12 mouse cellular contexts compared by ENCODE assay signal in genomic region chr10:80388731-80389130, GRCm38 (mm10). TPM values are rescaled to one million over a fixed set of nuclear protein-coding genes. Genes with fewer than 3 reads are reported as not detected.
A peak's percentile ranks its signal among the peaks of the same experiment; 100 is the strongest.
DNase-seq lines count a peak whose midpoint lies in the region; ATAC-seq and TF ChIP-seq lines count a peak whose summit lies in the region.
"Had no signal": no experiment of that assay in that cellular context is flagged by ENCODE, and none has a peak within 500 bp of the region (broad histone marks: within the 10 kb centered on the region; RNA-seq: fewer than 3 reads in every experiment).

No protein-coding gene starts in this region.

- ATAC-seq in forebrain, embryonic 13.5 days = no peak
- no peak for ATAC-seq in forebrain, embryonic 15.5 days (replicated peaks)
- no peak for ATAC-seq in kidney, embryonic 16.5 days (ENCODE audit: low FRiP score, low TSS enrichment)
- ATAC-seq in intestine, postnatal 0 days = no peak

- H3K9ac ChIP-seq in forebrain, embryonic 13.5 days = no peak overlapping the region
- no peak overlapping the region for H3K9ac ChIP-seq in forebrain, embryonic 15.5 days (replicated peaks)
- no peak overlapping the region; the same call in 1 of the 2 replicates for H3K9ac ChIP-seq in kidney, embryonic 16.5 days (replicated peaks; ENCODE audit: low read length)
- H3K9ac ChIP-seq in ES-E14 (ENCODE audit: insufficient read depth, low read depth, low read length, poor library complexity, severe bottlenecking) = peak overlapping the region; percentile 89; the same call in 1 of the 2 replicates
- no peak overlapping the region for H3K9ac ChIP-seq in intestine, postnatal 0 days (ENCODE audit: low read depth, low read length)

- H3K4me3 ChIP-seq in forebrain, embryonic 13.5 days = no peak overlapping the region; the same call in 1 of the 2 replicates
- no peak overlapping the region for H3K4me3 ChIP-seq in forebrain, embryonic 15.5 days
- peak overlapping the region; percentile 79; the same call in 1 of the 2 replicates for H3K4me3 ChIP-seq in kidney, embryonic 16.5 days (ENCODE audit: low read length)
- no peak overlapping the region for H3K4me3 ChIP-seq in ES-E14 (ENCODE audit: insufficient read depth in 1 of 2, low read depth in 1 of 2, low read length in 2 of 2, poor library complexity in 1 of 2, severe bottlenecking in 1 of 2)
- no peak overlapping the region for H3K4me3 ChIP-seq in intestine, postnatal 0 days (ENCODE audit: low read depth, low read length)

- 51% methylated on average over 2 of the region's 2 CpGs for WGBS in forebrain, embryonic 13.5 days
- WGBS in forebrain, embryonic 15.5 days = 32% methylated on average over 2 of the region's 2 CpGs
- 9% methylated on average over 2 of the region's 2 CpGs for WGBS in kidney, embryonic 16.5 days
- WGBS in intestine, postnatal 0 days = 29% methylated on average over 2 of the region's 2 CpGs

- H3K4me2 ChIP-seq in forebrain, embryonic 13.5 days = peak overlapping the region; percentile 89; the same call in 1 of the 2 replicates
- no peak overlapping the region for H3K4me2 ChIP-seq in forebrain, embryonic 15.5 days (replicated peaks)
- H3K4me2 ChIP-seq in kidney, embryonic 16.5 days (replicated peaks; ENCODE audit: low read depth, low read length) = peak overlapping the region; percentile 90; the same call in 1 of the 2 replicates
- peak overlapping the region; percentile 98; the same call in 1 of the 2 replicates for H3K4me2 ChIP-seq in intestine, postnatal 0 days (replicated peaks; ENCODE audit: low read depth)

- TF ChIP-seq CTCF in intestine, postnatal 0 days (IDR thresholded peaks at IDR 0.05; ENCODE audit: low read depth) = no peak

- H3K4me1 ChIP-seq in forebrain, embryonic 13.5 days = peaks cover 29% of the 10 kb centered on the region
- peaks cover 24% of the 10 kb centered on the region for H3K4me1 ChIP-seq in forebrain, embryonic 15.5 days
- peaks cover 27% of the 10 kb centered on the region for H3K4me1 ChIP-seq in kidney, embryonic 16.5 days (ENCODE audit: insufficient read depth, low read length)
- H3K4me1 ChIP-seq in ES-E14 (ENCODE audit: control insufficient read depth in 2 of 2, insufficient read depth in 2 of 2, low read length in 2 of 2, poor library complexity in 1 of 2) = peaks cover 5 to 29% of the 10 kb centered on the region in 2 experiments; a peak in 2 of 4 replicates
- 0 out of 2 replicates have a peak, but pooled peaks cover 4% of the 10 kb centered on the region for H3K4me1 ChIP-seq in intestine, postnatal 0 days (replicated peaks; ENCODE audit: control insufficient read depth, insufficient read depth, low read length)

- H3K27me3 ChIP-seq in forebrain, embryonic 13.5 days = no peaks in the 10 kb centered on the region
- no peaks in the 10 kb centered on the region for H3K27me3 ChIP-seq in forebrain, embryonic 15.5 days
- no peaks in the 10 kb centered on the region for H3K27me3 ChIP-seq in kidney, embryonic 16.5 days (ENCODE audit: insufficient read depth, low read length)
- H3K27me3 ChIP-seq in intestine, postnatal 0 days (replicated peaks; ENCODE audit: control insufficient read depth, insufficient read depth, low read length) = no peaks in the 10 kb centered on the region

- no peak overlapping the region for H3K27ac ChIP-seq in forebrain, embryonic 13.5 days
- no peak overlapping the region for H3K27ac ChIP-seq in forebrain, embryonic 15.5 days (replicated peaks)
- H3K27ac ChIP-seq in kidney, embryonic 16.5 days (ENCODE audit: low read length) = peak overlapping the region; percentile 83; the same call in 1 of the 2 replicates
- no peak overlapping the region for H3K27ac ChIP-seq in ES-E14 (ENCODE audit: insufficient read depth, low read depth, low read length, poor library complexity, severe bottlenecking)
- no peak overlapping the region for H3K27ac ChIP-seq in intestine, postnatal 0 days (ENCODE audit: low read depth, low read length)

- H3K36me3 ChIP-seq in forebrain, embryonic 13.5 days (ENCODE audit: poor library complexity, severe bottlenecking) = peaks cover 58% of the 10 kb centered on the region
- peaks cover 38% of the 10 kb centered on the region for H3K36me3 ChIP-seq in forebrain, embryonic 15.5 days
- peaks cover 39% of the 10 kb centered on the region for H3K36me3 ChIP-seq in kidney, embryonic 16.5 days (ENCODE audit: insufficient read depth, low read length)
- H3K36me3 ChIP-seq in ES-E14 (ENCODE audit: control insufficient read depth, insufficient read depth, low read length, poor library complexity, severe bottlenecking) = peaks cover 33% of the 10 kb centered on the region
- peaks cover 17% of the 10 kb centered on the region for H3K36me3 ChIP-seq in intestine, postnatal 0 days (ENCODE audit: control insufficient read depth, insufficient read depth)

- in situ Hi-C loops in ES-E14 (cut with MboI; ENCODE audit: low sequenced_read_pairs in 2 of 2, unreplicated experiment in 2 of 2) = no loop called here

- DNase-seq in kidney, postnatal 36 days = no peak
- DNase-seq in ES-E14 (ENCODE audit: low read depth, low spot score) = no peak
- no peak for DNase-seq in right cerebral cortex, adult 18-20 months
- DNase-seq in left cerebral cortex, adult 11 months (ENCODE audit: low spot score) = no peak
- DNase-seq: heart, postnatal 14 days; lung, adult 2 months; right cerebral cortex, postnatal 25 days had no signal

- H3K9me3 ChIP-seq in forebrain, embryonic 13.5 days (replicated peaks) = no peaks in the 10 kb centered on the region
- no peaks in the 10 kb centered on the region for H3K9me3 ChIP-seq in forebrain, embryonic 15.5 days
- H3K9me3 ChIP-seq in kidney, embryonic 16.5 days (ENCODE audit: low read length) = no peaks in the 10 kb centered on the region
- no peaks in the 10 kb centered on the region for H3K9me3 ChIP-seq in ES-E14 (ENCODE audit: control insufficient read depth, insufficient read depth, low read depth, low read length)
- no peaks in the 10 kb centered on the region for H3K9me3 ChIP-seq in intestine, postnatal 0 days (ENCODE audit: control insufficient read depth)

TF ChIP-seq in ES-E14, 5 proteins besides CTCF, POLR2A, EP300 and RAD21:
- no peak for TF ChIP-seq MAFK (IDR thresholded peaks at IDR 0.05; ENCODE audit: insufficient read depth, low read depth, low read length)
- TF ChIP-seq HCFC1 (IDR thresholded peaks at IDR 0.05; ENCODE audit: borderline replicate concordance, insufficient read depth, low read length) = no peak
- TF ChIP-seq ZNF384 (IDR thresholded peaks at IDR 0.05; ENCODE audit: low read depth, low read length) = no peak
- no peak for TF ChIP-seq CHD2 (IDR thresholded peaks at IDR 0.05; ENCODE audit: low read depth, low read length)
- no peak for TF ChIP-seq ZC3H11A (IDR thresholded peaks at IDR 0.05; ENCODE audit: borderline replicate concordance, low read depth, low read length)

RNA-seq across cellular contexts. Expression of gene Mex3d, which starts 1.3 kb away (rescaled TPM):
- polyA plus RNA-seq in forebrain, embryonic 13.5 days (2015; fragmentation: Nextera tagmentation; extraction: Ambion mirVana) = 15.5 and 16.6 TPM in 2 replicates
- polyA plus RNA-seq in forebrain, embryonic 15.5 days (2015; fragmentation: Nextera tagmentation; extraction: Ambion mirVana) = 22.0 and 22.7 TPM in 2 replicates
- 3.8 and 5.1 TPM in 2 replicates for polyA plus RNA-seq in kidney, embryonic 16.5 days (2015; fragmentation: Nextera tagmentation; extraction: Ambion mirVana)
- total RNA-seq in ES-E14 (2012; rRNA removed) = 27.1 and 28.9 TPM in 2 replicates
- polyA plus RNA-seq in intestine, postnatal 0 days (2015; fragmentation: Nextera tagmentation; extraction: Ambion mirVana) = 3.2 and 4.2 TPM in 2 replicates

RNA-seq across cellular contexts. Expression of gene Mbd3, which starts 10.6 kb away (rescaled TPM):
- 304 and 319 TPM in 2 replicates for polyA plus RNA-seq in forebrain, embryonic 13.5 days (2015; fragmentation: Nextera tagmentation; extraction: Ambion mirVana)
- 281 and 295 TPM in 2 replicates for polyA plus RNA-seq in forebrain, embryonic 15.5 days (2015; fragmentation: Nextera tagmentation; extraction: Ambion mirVana)
- polyA plus RNA-seq in kidney, embryonic 16.5 days (2015; fragmentation: Nextera tagmentation; extraction: Ambion mirVana) = 266 and 277 TPM in 2 replicates
- total RNA-seq in ES-E14 (2012; rRNA removed) = 131 and 134 TPM in 2 replicates
- 48.0 and 51.0 TPM in 2 replicates for polyA plus RNA-seq in intestine, postnatal 0 days (2015; fragmentation: Nextera tagmentation; extraction: Ambion mirVana)

RNA-seq across cellular contexts. Expression of gene Uqcr11, which starts 17.9 kb away (rescaled TPM):
- 593 and 623 TPM in 2 replicates for polyA plus RNA-seq in forebrain, embryonic 13.5 days (2015; fragmentation: Nextera tagmentation; extraction: Ambion mirVana)
- polyA plus RNA-seq in forebrain, embryonic 15.5 days (2015; fragmentation: Nextera tagmentation; extraction: Ambion mirVana) = 551 and 574 TPM in 2 replicates
- 840 and 906 TPM in 2 replicates for polyA plus RNA-seq in kidney, embryonic 16.5 days (2015; fragmentation: Nextera tagmentation; extraction: Ambion mirVana)
- total RNA-seq in ES-E14 (2012; rRNA removed) = 995 and 1,362 TPM in 2 replicates
- 1,032 and 1,082 TPM in 2 replicates for polyA plus RNA-seq in intestine, postnatal 0 days (2015; fragmentation: Nextera tagmentation; extraction: Ambion mirVana)

RNA-seq across cellular contexts. Expression of gene Plk5, which starts 32.5 kb away (rescaled TPM):
- 0.40 and 0.64 TPM in 2 replicates for polyA plus RNA-seq in forebrain, embryonic 13.5 days (2015; fragmentation: Nextera tagmentation; extraction: Ambion mirVana)
- 2.2 and 2.7 TPM in 2 replicates for polyA plus RNA-seq in forebrain, embryonic 15.5 days (2015; fragmentation: Nextera tagmentation; extraction: Ambion mirVana)
- polyA plus RNA-seq in kidney, embryonic 16.5 days (2015; fragmentation: Nextera tagmentation; extraction: Ambion mirVana) = 0.97 and 1.2 TPM in 2 replicates
- 6.0 and 17.4 TPM in 2 replicates for total RNA-seq in ES-E14 (2012; rRNA removed)
- 0.09 and 0.20 TPM in 2 replicates for polyA plus RNA-seq in intestine, postnatal 0 days (2015; fragmentation: Nextera tagmentation; extraction: Ambion mirVana)
- polyA plus RNA-seq: C2C12 had no signal

RNA-seq across cellular contexts. Expression of gene Adamtsl5, which starts 40.5 kb away (rescaled TPM):
- 0.18 and 0.21 TPM in 2 replicates for polyA plus RNA-seq in forebrain, embryonic 13.5 days (2015; fragmentation: Nextera tagmentation; extraction: Ambion mirVana)
- 0.32 and 0.61 TPM in 2 replicates for polyA plus RNA-seq in forebrain, embryonic 15.5 days (2015; fragmentation: Nextera tagmentation; extraction: Ambion mirVana)
- 4.8 and 5.4 TPM in 2 replicates for polyA plus RNA-seq in kidney, embryonic 16.5 days (2015; fragmentation: Nextera tagmentation; extraction: Ambion mirVana)
- total RNA-seq in ES-E14 (2012; rRNA removed) = 2.1 and 2.4 TPM in 2 replicates
- polyA plus RNA-seq in intestine, postnatal 0 days (2015; fragmentation: Nextera tagmentation; extraction: Ambion mirVana) = 46.7 and 50.4 TPM in 2 replicates
